Mouse (Mus musculus) cerebellum, postnatal 10 days (tissue): Measurements from ENCODE around the gene Npdc1.
A peak's percentile ranks its signal among the peaks of the same experiment; 100 is the strongest.

Source experiments
- DNase-seq, 2 experiments: peaks; one replicate each; pipeline ENCODE4 v3.0.0; 2021; ENCODE audit warnings: mixed read lengths in 2 of 2

The Npdc1 gene

GRCm38 (mm10) chr2:25399051-25399450 is at the start of gene Npdc1:
Npdc1 (plus strand) TSS chr2:25399351.
- no peak for DNase-seq

GRCm38 (mm10) chr2:25349499-25349898 is 49.7 kb upstream of the Npdc1 start:
- no peak for DNase-seq

GRCm38 (mm10) chr2:25350701-25351100 is 48.5 kb upstream of the Npdc1 start:
- no peak for DNase-seq

- no peak for DNase-seq
Measured at GRCm38 (mm10) chr2:25354211-25354610, 44.9 kb upstream of the Npdc1 start.

- DNase-seq = peak; percentile 30 to 34
Measured at GRCm38 (mm10) chr2:25355419-25356066, 43.6 kb upstream of the Npdc1 start.

GRCm38 (mm10) chr2:25356208-25357079 is 42.7 kb upstream of the Npdc1 start, which contains the start of gene Dpp7:
Dpp7 (minus strand) TSS chr2:25356359.
- DNase-seq = peak; percentile 93 to 94

- no peak for DNase-seq
Measured at GRCm38 (mm10) chr2:25359848-25360247, 39.3 kb upstream of the Npdc1 start.

- DNase-seq = no peak
Measured at GRCm38 (mm10) chr2:25363478-25364178, 35.5 kb upstream of the Npdc1 start.

GRCm38 (mm10) chr2:25364313-25364712 is 34.8 kb upstream of the Npdc1 start:
- DNase-seq = no peak

- DNase-seq = no peak
Measured at GRCm38 (mm10) chr2:25364761-25365090, 34.4 kb upstream of the Npdc1 start.

GRCm38 (mm10) chr2:25365091-25365761 is 33.9 kb upstream of the Npdc1 start, which contains the start of gene Uap1l1:
Uap1l1 (minus strand) TSS chr2:25365682.
- peak; percentile 66 to 71 for DNase-seq

GRCm38 (mm10) chr2:25369996-25370395 is 29.2 kb upstream of the Npdc1 start:
- DNase-seq = no peak

- DNase-seq = peak; percentile 91 to 93
Measured at GRCm38 (mm10) chr2:25371764-25372643, 27.1 kb upstream of the Npdc1 start, which contains the start of gene Sapcd2. Sapcd2 (plus strand) TSS chr2:25372321.

- no peak for DNase-seq
Measured at GRCm38 (mm10) chr2:25372644-25373391, 26.3 kb upstream of the Npdc1 start.

GRCm38 (mm10) chr2:25373431-25373830 is 25.7 kb upstream of the Npdc1 start:
- peak in 1 of 2 experiments; percentile 25 for DNase-seq

- peak; percentile 83 to 87 for DNase-seq
Measured at GRCm38 (mm10) chr2:25376589-25376988, 22.6 kb upstream of the Npdc1 start.

GRCm38 (mm10) chr2:25384492-25384891 is 14.7 kb upstream of the Npdc1 start:
- no peak for DNase-seq

GRCm38 (mm10) chr2:25391266-25391665 is 7.9 kb upstream of the Npdc1 start:
- DNase-seq = peak; percentile 59 to 66

- peak; percentile 71 to 80 for DNase-seq
Measured at GRCm38 (mm10) chr2:25394281-25395221, 4.6 kb upstream of the Npdc1 start.
